Mouse (Mus musculus) heart, embryonic 11.5 days (tissue): ENCODE measurements at regions not wholly inside any gene's neighbourhood (a gene's known extent, or its start where the extent isn't known, plus 50 kb on each side); places are given as distances from the start of the nearest gene placed in this dataset.
"Not testable (repeated sequence)": the region's sequence is repeated elsewhere in the genome, so short reads cannot be mapped to it uniquely, and the experiment has no call there.

Source experiments
- ATAC-seq: fragments of 200-750 bp; cut with Nextera tagmentation; replicated peaks from 2 replicates; pipeline ENCODE4 v1.8.0; 2017; ENCODE audit warnings: moderate library complexity; ENCODE audit not compliant: insufficient number of reproducible peaks, low FRiP score, low TSS enrichment
- H3K27ac ChIP-seq: fragments of 300-500 bp; sonication (generic); 2 replicates; pipeline ENCODE4 v1.5.1; 2014; ENCODE audit warnings: mild to moderate bottlenecking, low read depth, low read length
- H3K27me3 ChIP-seq: fragments of 300-500 bp; sonication (generic); 2 replicates; pipeline ENCODE4 v1.6.1; 2014; ENCODE audit warnings: mild to moderate bottlenecking, low read length, mixed read lengths; ENCODE audit not compliant: control insufficient read depth, insufficient read depth
- H3K36me3 ChIP-seq: fragments of 300-500 bp; sonication (generic); 2 replicates; pipeline ENCODE4 v1.6.1; 2014; ENCODE audit warnings: mild to moderate bottlenecking, low read length, moderate library complexity, mixed read lengths; ENCODE audit not compliant: control insufficient read depth, insufficient read depth
- H3K4me1 ChIP-seq: fragments of 300-500 bp; sonication (generic); 2 replicates; pipeline ENCODE4 v1.6.1; 2014; ENCODE audit warnings: low read length; ENCODE audit not compliant: control insufficient read depth, insufficient read depth
- H3K4me2 ChIP-seq: fragments of 300-500 bp; sonication (generic); 2 replicates; pipeline ENCODE4 v1.6.1; 2014; ENCODE audit warnings: mild to moderate bottlenecking, moderate library complexity
- H3K4me3 ChIP-seq: fragments of 300-500 bp; sonication (generic); 2 replicates; pipeline ENCODE4 v1.5.1; 2014; ENCODE audit warnings: low read depth, low read length
- H3K9ac ChIP-seq: fragments of 300-500 bp; sonication (generic); 2 replicates; pipeline ENCODE4 v1.6.1; 2014; ENCODE audit warnings: mild to moderate bottlenecking, low read depth, low read length, moderate library complexity
- H3K9me3 ChIP-seq: fragments of 300-500 bp; sonication (generic); replicated peaks from 2 replicates; pipeline ENCODE4 v1.6.1; 2016; ENCODE audit warnings: low read length; ENCODE audit not compliant: control insufficient read depth
- WGBS: fragments of 180-500 bp; shearing (Covaris S2); extraction: QIAGEN DNeasy Blood & Tissue Kit; methylation state at CpG from one replicate; pipeline ENCODE4 v1.1.7; 2014; ENCODE audit not compliant: insufficient replicate concordance; 5-methylcytosine and 5-hydroxymethylcytosine counted together

DNA sequence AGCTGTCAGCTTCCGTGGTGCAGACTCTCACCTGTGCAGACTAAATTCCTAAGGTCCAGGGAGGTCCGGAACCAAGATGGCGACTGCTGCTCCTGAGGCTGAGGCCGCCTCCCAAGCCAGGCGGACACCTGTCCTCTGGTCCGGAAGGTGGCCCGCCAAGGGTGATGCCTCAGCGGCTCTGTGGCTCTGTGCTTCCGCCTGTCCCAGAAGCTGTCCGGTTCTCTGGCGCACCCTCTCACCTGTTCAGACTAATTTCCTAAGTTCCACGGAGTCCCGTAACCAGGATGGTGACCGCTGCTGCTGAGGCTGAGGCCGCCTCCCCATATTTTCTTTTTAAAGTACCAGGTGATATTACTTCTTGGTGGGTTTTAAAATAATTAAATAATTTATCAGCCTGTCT is 65.4 kb upstream of the B3galnt2 start:
- not testable (repeated sequence) for ATAC-seq, H3K36me3 ChIP-seq, H3K9me3 ChIP-seq, H3K4me2 ChIP-seq, H3K9ac ChIP-seq, H3K27me3 ChIP-seq, H3K4me3 ChIP-seq, H3K27ac ChIP-seq, H3K4me1 ChIP-seq
- 82% methylated on average over 15 of the region's 15 CpGs for WGBS

DNA sequence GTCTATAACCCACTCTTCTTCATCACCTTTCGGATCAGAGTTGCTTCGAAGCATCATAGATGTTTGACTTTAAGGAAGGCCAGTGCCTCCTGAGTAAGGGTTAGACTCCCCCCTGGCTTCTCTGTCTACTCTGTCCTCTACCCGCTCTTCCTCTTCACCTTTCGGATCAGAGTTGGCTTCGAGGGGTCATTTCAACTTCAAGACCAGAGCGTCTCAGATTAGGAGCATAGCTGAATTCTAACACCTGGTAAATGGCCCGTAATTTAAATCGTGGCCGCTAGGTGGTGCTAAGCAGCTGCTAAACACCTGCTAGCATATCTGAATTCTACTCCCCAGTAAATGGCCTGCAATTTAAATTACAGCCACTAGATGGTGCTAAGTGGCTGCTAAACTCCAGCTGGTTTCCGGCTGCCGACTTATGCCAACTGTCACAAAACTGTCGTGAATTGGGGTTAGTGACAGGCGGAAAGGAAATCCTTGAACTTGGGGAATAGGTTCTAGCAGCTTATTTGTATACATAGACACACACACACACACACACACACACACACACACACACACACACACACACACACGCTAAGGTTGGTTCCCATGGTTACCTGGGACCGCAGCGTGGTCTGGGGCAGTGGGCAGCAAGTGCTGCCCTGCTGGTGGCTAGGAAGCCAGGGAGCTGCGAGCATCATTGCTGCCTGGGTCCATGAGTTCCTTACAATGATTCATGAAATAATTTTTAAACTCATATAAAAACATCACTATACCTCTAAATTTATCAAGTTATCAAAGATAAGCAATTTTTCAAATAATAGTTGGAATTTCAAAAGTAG is 64.8 kb upstream of the B3galnt2 start:
- Histone ChIP-seq H3K4me2 (peak overlapping the region; percentile 64), H3K4me3 (peak overlapping the region; percentile 42), H3K4me1 (no peaks in the 10 kb centered on the region), H3K9ac (peak overlapping the region; percentile 65; the same call in 1 of the 2 replicates), H3K36me3 (no peaks in the 10 kb centered on the region), H3K27ac (no peak overlapping the region), H3K9me3 (no peaks in the 10 kb centered on the region), H3K27me3 (no peaks in the 10 kb centered on the region)
- ATAC-seq, result peak; percentile 67
- WGBS, result 22% methylated on average over 17 of the region's 17 CpGs

GRCm38 (mm10) chr13:13902186-13902585 is 52.1 kb upstream of the B3galnt2 start:
- not testable (repeated sequence) for H3K4me2 ChIP-seq, H3K9ac ChIP-seq, H3K4me1 ChIP-seq, H3K9me3 ChIP-seq, H3K36me3 ChIP-seq, ATAC-seq, H3K27me3 ChIP-seq, H3K27ac ChIP-seq, H3K4me3 ChIP-seq
- 90% methylated on average over 16 of the region's 16 CpGs for WGBS
